Mouse (Mus musculus) midbrain, embryonic 10.5 days (tissue): ENCODE measurements at regions not wholly inside any gene's neighbourhood (a gene's known extent, or its start where the extent isn't known, plus 50 kb on each side); places are given as distances from the start of the nearest gene placed in this dataset.

ENCODE experiments used
- DNase-seq: peaks from one replicate; pipeline ENCODE4 v3.0.0-alpha.2; 2017; ENCODE audit warnings: low spot score
- H3K27ac ChIP-seq: fragments of 300-500 bp; sonication (generic); replicated peaks from 2 replicates; pipeline ENCODE4 v1.5.1; 2016; ENCODE audit warnings: mild to moderate bottlenecking
- H3K27me3 ChIP-seq: fragments of 300-500 bp; sonication (generic); 2 replicates; pipeline ENCODE4 v1.6.1; 2016; ENCODE audit warnings: low read depth, mild to moderate bottlenecking; ENCODE audit not compliant: poor library complexity, severe bottlenecking
- H3K36me3 ChIP-seq: fragments of 300-500 bp; sonication (generic); 2 replicates; pipeline ENCODE4 v1.6.1; 2016; ENCODE audit warnings: mild to moderate bottlenecking, moderate library complexity
- H3K4me1 ChIP-seq: fragments of 300-500 bp; sonication (generic); 2 replicates; pipeline ENCODE4 v1.6.1; 2016
- H3K4me3 ChIP-seq: fragments of 300-500 bp; sonication (generic); 2 replicates; pipeline ENCODE4 v1.5.1; 2016; ENCODE audit warnings: mild to moderate bottlenecking, moderate library complexity
- H3K9me3 ChIP-seq: fragments of 300-500 bp; sonication (generic); replicated peaks from 2 replicates; pipeline ENCODE4 v1.6.1; 2016; ENCODE audit warnings: mild to moderate bottlenecking
- WGBS: fragments of 180-500 bp; shearing (Covaris S2); methylation state at CpG from one replicate; pipeline ENCODE4 v1.1.7; 2016; 5-methylcytosine and 5-hydroxymethylcytosine counted together

- Histone ChIP-seq H3K4me1 (no peaks in the 10 kb centered on the region), H3K9me3 (no peaks in the 10 kb centered on the region), H3K27me3 (no peaks in the 10 kb centered on the region), H3K36me3 (no peaks in the 10 kb centered on the region), H3K27ac (no peak overlapping the region), H3K4me3 (no peak overlapping the region)
- DNase-seq: no peak
- 86% methylated on average over 4 of the region's 4 CpGs for WGBS
These were observed 127.6 kb downstream of the Fam114a2 start for GRCm38 (mm10) chr11:57390826-57391225.
